Mouse (Mus musculus): ENCODE results near the gene Nrl.

Nrl gene

GRCm38 (mm10) chr14:55524785-55525184 is at the start of gene Nrl:
Gene Nrl (minus strand): TSS chr14:55524981.
- no peak for DNase-seq

GRCm38 (mm10) chr14:55571760-55572159 is 47.0 kb upstream of the Nrl start:
- DNase-seq: no peak

- no peak for DNase-seq
Observed at GRCm38 (mm10) chr14:55570588-55570987, 45.8 kb upstream of the Nrl start.

GRCm38 (mm10) chr14:55567496-55567895 is 42.7 kb upstream of the Nrl start:
- no peak for DNase-seq

DNA sequence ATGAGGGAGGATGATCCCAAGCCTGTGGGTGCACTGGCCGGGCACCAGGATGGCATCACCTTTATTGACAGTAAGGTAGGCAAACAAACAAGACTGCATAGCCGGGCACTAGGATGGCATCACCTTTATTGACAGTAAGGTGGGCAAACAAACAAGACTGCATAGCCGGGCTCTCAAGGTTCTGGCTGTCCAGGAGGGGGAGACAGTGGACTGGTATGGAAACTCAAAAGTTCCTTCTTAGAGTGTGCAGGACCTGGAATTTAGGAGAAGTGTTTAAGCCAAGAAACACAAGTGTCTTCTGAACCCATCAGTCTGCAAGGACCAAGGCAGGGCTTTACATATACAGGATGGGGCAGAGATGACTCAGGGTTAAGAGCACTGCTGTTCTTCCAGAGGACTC is 41.0 kb upstream of the Nrl start:
- DNase-seq: no peak

- no peak for DNase-seq
Observed at GRCm38 (mm10) chr14:55563249-55563648, 38.5 kb upstream of the Nrl start.

- peak; percentile 45 for DNase-seq
Observed at GRCm38 (mm10) chr14:55561860-55562259, 37.1 kb upstream of the Nrl start.

- DNase-seq: peak; percentile 99
Observed at GRCm38 (mm10) chr14:55560202-55561073, 35.7 kb upstream of the Nrl start, which contains the start of gene A730061H03Rik. Gene A730061H03Rik (minus strand): TSS chr14:55560406.

- DNase-seq: peak; percentile 94
Observed at GRCm38 (mm10) chr14:55559799-55560201, 35.0 kb upstream of the Nrl start, which contains the start of gene Dcaf11. Gene Dcaf11 (plus strand): TSS chr14:55560006.

DNA sequence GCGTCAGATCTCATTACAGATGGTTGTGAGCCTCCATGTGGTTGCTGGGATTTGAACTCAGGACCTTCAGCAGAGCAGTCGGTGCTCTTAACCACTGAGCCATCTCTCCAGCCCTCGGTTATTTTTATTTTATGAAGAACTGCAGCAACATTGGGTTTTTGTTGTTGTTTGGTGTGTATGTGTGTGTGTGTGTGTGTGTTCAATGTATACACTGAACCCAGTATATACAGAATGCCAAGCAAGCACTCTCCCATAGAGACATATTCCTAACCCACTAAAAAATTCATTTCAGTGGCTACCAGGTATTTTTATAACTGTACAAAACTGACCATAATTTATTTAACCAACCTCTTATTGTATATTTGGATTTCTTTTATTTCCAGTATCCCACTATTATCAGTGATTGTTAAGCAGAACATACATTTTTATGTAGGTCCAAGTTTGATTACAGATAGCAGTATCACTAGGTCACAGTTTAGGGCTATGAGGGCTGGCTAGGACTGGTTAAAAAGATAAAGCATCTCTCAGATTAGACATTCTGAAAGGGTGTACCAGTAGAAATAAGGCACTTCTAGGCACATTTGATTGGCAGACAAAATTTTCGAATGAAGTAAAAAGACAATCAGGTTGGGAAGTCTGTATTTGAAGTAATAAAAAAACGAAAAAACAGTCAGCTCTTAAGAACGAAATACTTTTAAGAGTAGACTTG is 34.1 kb upstream of the Nrl start:
- no peak for DNase-seq

- no peak for DNase-seq
Observed at GRCm38 (mm10) chr14:55557587-55557986, 32.8 kb upstream of the Nrl start.

- DNase-seq: peak; percentile 69
Observed at GRCm38 (mm10) chr14:55557003-55557402, 32.2 kb upstream of the Nrl start.

DNA sequence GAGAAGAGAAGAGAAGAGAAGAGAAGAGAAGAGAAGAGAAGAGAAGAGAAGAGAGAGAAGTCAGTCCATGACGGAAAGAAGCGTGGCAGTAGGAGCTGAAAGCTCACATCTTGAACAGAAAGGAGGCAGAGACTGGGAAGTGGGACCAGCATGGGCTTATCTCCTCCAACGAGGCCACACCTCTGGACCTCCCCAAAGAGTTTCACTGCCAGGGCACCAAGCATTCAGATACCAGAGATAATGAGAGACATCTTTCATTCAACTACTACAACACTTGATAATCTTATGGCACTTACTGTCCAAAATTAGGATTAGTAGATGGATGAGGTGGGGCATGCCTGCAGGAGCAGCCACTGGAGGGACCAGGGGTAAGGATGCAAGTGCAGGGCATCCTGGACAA is 31.0 kb upstream of the Nrl start:
- no peak for DNase-seq

DNA sequence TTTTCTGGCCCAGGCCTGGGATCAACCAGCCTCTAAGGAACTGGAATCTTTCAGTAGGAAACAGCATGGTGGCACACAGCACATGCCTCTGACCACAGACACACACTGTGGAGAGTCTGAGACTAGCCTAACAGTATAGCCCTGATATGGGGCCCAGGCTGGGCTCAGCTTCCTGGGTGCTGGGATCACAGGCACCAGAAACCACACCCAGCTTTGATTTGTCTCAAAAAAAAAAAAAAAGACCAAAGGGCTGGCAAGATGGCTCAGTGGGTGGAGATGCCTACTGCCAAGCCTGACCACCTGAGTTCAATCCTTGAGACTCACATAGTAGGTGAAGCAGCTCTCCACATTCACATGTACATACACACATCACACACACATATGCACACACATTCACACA is 29.9 kb upstream of the Nrl start:
- DNase-seq: no peak

GRCm38 (mm10) chr14:55551794-55552193 is 27.0 kb upstream of the Nrl start:
- DNase-seq: no peak

GRCm38 (mm10) chr14:55551347-55551746 is 26.6 kb upstream of the Nrl start:
- no peak for DNase-seq

DNA sequence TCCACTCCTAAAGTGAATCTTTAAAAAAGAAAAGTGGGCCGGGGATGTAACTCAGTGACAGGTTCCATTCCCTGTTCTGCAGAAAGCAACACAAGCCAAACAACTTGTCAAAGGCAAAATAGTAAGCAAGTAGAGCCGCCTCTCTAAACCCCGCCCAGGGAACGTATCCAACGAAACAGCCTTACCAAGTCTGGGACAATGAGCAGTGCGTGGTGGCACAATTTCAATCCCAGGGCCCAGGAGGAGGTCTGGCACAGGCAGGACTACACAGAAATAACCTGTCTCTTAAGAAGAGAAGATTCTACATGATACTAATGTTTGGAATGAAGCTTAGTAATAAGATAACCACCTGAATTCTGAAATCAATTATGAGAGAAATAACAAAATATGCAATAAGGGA is 25.4 kb upstream of the Nrl start:
- DNase-seq: no peak

DNA sequence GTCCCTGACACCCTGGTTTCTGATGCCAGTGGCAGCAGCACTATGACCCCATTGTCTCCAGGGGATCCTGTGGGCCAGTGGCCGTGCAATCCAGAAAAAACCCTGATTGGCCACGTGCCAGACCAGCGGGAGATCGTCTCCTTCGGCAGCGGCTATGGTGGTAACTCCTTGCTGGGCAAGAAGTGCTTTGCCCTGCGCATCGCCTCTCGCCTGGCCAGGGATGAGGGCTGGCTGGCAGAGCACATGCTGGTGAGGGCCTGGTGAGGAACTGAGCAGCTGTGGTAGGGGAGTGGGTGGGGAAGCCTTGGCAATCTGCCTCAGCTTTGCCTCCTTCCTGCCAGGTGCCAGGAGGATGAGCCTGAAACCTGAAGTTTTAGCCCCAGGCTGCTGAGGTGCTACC is 19.6 kb upstream of the Nrl start:
- peak; percentile 52 for DNase-seq

GRCm38 (mm10) chr14:55542268-55542667 is 17.5 kb upstream of the Nrl start:
- DNase-seq: no peak

DNA sequence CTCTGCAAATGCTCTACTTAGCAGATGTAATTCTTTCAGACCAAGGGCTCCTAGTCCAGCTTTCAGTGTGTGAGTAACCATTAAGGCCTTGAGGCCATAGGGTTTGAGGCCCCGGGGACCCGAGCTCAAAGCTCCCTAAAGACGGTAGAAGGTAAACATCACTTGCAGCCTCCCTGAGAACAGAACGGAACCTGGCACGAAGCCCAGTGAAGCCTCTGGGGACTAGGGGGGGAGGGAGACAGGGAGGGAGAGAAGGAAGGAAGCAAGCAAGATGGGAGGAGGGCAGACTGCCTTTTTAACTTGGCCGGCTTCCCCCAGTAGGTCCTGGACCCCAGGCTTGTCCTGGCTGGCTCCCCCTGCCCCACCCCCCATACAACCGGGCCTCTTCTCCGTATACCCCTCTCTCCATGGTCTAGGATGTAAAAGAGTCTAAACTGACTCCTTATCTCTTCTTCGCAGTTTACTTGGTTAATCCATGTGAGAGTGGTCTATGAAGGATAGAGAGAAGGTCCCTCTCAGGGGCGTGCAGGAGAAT is 16.1 kb upstream of the Nrl start:
- peak; percentile 86 for DNase-seq

DNA sequence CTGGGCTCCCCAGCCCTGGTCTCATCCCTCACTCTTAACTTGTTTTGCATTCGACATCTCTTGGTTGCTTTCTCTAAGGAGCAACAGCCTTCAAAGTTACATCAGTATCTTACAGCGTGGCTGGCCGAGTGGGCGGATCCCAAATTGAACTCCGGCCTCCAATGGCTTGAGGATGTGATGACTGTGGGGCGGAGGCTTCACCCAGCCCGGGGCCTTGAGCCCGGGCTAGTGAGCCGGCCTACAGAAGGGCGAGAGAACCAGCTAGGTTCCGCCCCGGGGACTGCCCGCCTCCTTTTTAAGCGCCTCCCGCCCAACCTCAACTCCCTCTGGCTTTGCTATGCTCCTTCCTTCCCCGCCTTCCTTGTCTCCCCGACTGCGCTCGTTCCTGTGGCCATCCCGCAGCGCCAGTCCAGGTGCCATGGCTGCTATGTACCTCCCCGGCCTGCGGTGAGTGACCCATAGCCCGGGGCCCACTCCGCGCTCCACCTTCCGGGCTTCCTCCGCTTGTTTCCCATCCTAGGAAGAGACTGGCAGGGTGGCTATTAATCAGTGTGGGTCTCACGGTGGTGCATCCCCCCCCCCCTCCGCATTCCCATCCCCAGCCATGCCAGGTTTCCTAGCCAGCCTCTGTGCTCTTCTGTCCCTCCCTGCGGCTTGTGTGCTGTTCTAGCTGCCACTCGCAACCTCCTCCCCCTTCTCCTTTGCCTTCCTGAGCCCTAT is 15.4 kb upstream of the Nrl start, which contains the start of gene Pck2:
Gene Pck2, plus strand, starts transcription at position 200 of the 720 bp plus-strand sequence.
- peak; percentile 90 for DNase-seq

GRCm38 (mm10) chr14:55536116-55536745 is 11.4 kb upstream of the Nrl start:
- no peak for DNase-seq
